Mouse (Mus musculus) ZHBTc4 (cell line): Measurements from ENCODE around the gene Srcin1.
A peak's percentile ranks its signal among the peaks of the same experiment; 100 is the strongest.

Experiments
- DNase-seq: peaks from one replicate; pipeline ENCODE4 v3.0.0-alpha.2; 2011; ENCODE audit warnings: low read depth, low spot score

Gene Srcin1

DNA sequence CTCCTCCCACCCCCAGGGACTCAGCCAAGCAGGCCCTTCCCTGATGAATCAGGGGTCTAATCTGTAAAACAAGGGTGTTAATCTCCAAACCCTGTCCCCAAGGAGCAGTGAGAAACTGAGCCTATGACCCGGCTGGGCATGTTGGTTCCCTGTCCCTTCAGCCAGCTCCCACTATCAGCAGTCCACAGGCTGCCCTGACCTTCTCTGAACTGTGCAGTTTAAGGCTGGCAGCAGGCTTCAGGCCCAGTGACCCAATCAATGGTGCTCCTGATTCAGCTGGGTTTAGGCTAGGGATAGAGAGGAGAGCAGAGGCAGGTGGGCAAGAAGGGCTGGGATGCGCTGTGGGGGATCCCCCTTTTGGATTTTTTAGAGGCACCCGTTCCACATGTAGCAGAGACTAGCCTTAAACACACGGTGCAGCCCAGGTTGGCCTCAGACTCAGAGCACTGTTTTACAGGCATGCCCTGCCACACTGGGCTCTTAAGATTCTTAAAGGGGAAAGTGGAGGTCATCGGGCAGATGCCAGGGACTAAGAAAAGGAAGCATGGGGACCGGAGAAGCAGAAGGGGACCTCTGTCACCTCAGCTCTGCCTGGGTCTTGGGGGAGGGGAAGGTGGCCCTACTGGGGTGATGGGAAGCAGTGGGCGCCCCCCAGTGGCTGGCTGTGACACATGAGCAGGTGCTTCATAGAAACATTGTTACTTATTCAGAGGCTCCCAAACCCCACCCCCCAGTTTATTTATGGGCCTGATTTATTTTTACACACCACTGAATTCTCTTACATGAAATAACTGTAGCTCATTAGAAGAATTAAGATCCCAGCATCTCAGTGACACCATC is 19.2 kb downstream of the Srcin1 start:
- peak; percentile 76 for DNase-seq

DNA sequence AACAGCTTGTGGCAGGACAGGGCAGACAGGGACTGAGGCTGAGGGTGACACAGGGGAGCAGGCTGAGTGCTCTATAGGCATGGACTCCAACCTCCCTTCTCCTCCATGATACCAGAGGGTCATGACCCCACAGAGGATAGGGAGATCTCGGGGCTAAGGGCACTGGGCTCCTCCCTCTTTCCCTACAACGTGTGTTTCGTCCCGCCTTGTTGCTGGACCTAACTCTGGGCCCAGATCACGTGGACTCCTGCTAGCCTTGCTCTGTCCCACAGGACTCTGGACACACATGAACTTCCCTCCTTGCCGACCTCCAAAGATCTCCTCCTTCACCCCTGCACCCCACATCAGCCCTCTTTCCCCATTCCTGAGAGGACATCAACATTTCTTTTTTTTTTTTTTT is 20.8 kb downstream of the Srcin1 start:
- no peak for DNase-seq

DNA sequence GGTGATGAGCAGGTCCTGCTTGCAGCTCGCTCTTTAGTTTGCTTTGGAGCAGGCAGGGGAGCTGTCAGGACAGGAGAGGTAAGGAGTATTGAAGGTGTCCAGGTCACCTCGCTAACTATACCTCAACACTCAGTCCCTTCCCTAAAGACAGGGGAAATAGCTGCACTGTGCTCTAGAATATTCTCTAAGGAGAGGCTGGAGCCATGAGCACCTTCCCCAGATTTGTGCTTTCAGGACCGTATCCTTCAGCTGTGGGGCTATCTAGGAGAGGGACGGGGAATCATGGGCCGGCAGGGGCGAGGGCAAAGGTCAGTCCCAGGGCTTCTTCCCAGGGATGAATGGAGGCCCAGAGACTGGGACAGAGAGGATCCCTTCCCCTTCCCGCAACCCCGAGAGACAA is 23.8 kb downstream of the Srcin1 start:
- no peak for DNase-seq

DNA sequence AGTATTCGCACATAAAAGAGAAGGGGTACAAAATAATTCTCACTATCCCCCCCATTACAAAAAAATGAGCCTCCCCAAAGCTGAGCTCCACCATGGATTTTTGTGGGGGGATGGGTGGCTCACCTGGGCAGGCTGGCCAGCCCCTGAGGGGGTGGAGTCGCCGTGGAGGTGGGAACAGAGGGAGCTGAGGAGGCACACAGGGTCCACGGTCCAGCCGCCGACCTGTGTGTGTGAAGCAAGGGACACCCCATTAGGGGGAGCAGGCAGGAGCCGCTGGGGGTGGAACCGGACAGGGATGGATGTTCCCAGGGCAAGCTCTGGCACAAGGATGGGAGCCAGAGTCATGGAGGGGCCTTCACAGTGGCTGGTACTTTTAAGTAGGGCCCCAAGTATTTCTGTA is 27.2 kb downstream of the Srcin1 start:
- DNase-seq = no peak

DNA sequence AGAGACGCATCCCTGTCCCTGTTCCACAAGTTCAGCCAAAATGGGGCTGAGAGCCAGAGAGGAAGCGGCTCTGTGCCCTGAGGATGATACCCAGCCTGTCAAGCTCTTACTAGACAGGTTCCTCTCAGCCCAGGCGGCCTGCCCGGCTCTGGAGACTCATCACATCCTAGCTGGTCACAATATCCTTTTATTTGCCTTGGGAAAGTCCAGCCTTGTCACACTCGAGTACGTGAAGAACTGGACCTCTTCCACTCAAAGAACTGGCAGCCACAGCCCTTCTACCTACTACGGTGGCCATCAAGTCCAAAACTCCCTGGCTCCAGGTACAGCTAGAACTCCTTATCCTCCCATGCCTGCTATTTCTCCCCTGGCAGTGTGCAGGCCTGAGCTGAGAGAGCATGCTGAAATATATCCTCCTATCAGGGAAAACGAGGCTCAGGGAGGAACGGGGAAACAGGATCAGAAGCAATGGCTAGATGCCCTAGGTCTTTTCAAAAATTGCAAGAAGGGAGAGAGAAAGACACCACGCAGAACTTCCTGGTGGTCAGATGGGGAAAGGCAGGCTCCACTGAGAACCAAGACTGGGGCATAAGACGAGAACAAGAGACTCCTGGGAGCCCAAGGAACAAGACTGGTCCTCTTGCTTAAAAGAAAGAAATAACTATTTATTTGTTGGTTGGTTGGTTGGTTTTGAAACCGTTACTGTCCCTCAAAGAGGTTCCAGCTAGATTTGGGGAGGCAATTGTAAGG is 27.9 kb downstream of the Srcin1 start:
- peak; percentile 57 for DNase-seq

DNA sequence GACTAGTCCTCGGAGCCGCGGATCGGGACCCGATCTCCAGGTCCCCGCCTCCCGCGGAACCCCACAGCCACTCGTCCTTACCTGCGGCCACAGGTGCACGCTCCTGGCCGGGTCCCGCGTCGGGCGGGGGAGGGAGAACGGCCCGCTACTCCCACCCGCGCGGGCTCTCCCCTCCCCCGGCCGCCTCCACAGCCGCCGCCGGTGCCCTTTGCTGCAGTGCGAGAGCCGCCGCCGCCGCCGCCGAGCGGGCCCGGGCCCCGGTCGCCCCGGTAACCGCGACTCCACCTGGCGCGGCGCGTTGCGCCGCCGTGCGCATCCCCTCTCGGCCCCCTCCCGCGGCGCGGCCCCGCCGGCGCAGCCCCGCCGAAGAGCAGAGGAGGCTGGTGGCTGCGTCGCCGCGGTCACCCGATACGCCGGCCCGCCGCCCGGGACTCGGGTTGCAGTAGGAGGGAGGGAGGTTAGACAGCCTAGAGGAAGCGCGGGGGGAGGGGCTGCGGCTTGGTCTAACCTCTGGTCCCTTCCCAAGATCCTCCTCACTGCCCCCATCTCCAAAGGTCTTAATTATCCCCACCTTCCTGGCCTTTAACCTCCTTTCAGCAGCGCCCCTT is 29.1 kb downstream of the Srcin1 start:
- peak; percentile 78 for DNase-seq

DNA sequence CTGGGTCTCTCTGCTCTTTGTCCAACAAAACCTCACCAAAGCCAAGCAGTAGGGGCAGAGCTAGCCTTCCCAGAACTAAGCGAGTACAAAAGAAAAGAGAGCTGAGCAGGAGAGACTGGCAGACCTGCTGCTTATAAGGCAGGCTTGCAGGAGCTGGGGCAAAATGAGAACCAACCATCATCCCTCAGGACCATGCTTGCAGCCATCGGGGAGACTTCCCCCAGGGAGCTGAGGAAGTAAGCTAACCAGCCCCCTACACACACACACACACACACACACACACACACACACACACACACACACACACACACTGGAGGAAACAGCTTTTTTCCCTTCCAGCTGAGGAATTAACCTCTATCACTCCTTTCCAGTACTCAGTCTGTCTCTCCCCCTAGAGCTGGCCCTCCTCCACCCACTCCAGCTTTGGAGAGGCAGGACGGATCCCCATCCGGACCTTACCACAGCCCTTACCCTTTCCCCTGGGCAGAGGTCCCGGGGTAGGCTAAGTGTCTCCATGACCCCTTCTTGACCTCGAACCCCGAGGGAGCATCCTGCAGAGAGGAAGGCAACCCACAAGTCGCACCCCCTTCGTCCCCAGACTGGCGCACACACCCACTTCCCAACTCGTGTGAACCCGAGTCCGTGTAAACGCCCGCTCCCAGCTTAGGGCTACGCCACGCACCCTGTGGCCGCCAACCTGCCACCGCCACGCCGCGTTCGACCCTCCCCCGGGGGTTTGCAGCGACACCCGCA is 30.0 kb downstream of the Srcin1 start:
- DNase-seq = peak; percentile 50

DNA sequence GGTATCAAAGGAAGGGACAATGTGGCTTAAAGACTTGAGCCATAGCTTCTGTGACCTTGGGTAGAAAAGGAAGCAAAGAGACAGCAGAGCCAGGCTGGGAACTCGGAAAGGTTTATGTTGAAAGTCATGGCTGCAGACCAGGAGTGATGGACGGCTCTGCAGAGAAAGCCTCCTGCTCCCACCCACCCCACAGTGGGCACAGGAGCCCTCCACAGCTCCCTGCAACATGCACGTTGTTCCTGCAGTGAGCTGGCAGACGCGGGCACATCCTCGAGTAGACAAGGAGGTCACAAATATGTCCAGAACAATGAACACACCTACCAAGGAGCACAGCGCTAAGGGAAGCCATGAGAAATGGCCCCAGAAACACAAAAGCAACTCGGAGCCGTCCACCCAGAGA is 32.1 kb downstream of the Srcin1 start:
- no peak for DNase-seq

DNA sequence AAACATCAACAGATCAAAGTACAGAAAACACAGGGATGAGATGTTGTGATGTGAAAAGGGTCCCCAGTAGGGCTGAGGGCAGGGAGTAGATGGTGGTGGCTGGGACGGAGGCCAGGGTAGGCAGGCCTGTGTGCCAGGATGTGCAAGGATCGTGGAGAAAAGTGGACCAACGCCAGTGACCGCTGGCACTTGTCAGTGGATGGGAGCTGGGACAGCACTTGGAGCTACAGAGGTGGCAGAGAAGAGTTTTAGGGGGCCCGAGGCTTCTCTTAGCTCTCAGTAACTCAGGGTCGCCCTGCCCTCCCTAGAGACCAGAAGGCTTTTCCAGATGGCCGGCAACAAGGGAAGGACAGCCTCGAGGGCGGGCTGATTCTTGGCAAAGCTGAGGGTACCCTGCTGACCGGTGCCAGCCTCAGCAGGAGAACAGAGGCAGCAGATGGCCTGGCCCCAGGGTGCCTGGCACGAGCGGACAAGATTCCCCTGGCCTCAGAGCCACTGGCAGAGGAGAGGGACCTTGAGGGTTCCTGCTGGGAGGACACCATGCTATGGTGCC is 32.7 kb downstream of the Srcin1 start:
- DNase-seq = no peak

DNA sequence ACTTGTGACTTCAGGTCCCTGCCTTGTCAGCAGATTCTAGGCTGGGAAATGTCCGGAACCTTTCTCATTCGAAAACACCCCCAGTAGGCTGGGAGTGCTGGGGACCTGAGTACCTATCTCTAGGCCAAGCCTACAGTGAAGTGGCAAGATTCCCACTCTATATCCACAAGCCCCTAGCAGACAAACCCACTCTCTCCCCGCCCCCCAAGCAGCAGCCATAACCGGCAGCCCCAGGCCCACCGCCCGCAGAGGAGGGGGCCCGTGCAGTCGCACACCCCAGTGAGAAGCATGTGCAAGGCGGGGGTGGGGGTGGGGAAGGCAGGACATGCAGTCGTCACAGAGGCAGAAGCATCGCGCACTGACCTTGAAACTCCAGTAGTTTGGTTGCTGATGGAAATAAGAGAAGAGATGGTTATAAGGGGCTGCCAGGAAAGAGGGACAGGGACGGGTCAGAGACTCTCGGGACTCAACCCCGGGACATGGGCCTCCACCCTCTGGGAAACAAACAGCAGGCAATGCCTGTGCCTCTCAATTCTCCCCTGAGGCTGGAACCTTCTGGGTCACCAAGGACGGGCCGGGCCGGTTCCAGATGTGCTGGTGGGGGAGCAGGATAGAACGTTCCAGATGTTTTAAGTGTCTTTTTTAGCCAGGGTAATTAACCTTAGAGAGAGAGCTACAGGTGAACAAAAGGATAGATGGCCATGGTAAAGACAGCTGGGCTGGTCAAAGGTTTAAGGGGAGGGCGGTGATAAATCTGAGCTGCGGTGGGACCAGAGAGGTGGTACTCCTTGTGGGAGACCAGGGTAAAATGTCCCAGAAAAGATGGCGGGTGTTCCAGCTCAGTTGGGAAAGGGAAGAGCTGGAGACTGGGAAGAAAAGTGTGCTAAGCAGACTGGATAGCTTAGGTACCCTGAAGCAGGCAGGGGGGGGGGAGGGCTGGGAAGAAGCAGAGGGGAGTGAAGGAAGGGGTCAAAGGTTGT is 33.5 kb downstream of the Srcin1 start:
- no peak for DNase-seq

DNA sequence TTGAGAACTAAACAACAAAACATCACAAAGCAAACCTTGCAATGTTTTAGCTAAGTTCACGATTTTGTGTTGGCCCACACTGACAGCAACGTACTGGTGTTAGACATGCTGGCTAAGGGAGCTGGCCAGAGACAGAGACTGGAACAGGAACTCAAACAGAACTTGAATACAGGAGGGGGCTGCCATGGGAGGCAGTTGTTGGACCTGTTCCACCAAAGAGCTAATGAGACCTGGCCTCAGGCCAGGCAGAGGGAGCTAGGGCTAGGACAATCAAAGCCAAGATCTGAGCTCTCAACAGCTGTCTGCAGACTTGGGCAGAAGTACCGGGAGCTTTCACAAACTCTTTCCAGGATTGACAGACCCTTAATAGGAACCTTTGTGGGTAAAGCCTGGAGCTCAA is 35.4 kb downstream of the Srcin1 start:
- no peak for DNase-seq

DNA sequence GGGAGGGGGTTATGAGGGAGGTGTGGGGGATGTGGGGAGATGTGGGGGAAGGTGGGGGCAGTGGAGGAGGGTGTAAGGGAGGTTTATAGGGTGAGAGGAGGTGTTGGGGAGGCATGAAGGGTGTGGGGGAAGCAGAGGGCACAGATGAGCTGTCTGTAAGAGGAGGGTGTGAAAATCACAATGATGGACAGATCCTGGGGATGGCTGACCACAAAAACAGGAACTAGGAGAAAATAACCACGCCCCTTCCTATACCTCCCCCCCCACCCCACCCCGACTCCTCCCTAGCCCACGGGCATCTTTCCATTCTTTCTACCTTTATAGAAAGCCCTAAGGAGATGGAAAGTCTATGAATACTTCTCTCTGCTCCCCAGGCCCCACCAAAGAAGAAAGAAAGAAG is 35.9 kb downstream of the Srcin1 start:
- DNase-seq = no peak

DNA sequence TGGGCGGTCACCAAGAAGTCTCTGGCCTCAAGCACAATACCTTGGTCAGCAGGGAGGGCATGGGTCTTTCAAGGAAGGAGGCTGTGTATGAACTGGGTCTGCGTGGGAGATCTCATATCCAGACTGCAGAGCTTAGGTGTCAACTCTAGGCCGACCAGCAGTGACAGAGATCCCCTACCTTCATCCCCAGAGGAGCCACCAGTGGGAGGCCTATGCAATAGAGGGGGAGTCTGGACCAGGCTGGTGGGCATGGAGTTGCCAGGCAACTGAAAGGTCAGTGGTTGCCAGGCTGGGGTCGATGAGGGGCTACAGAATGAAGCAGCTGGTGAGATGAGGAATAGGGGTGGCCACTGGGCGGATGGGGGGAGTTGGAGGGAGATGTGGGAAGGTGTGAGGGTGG is 36.4 kb downstream of the Srcin1 start:
- no peak for DNase-seq

DNA sequence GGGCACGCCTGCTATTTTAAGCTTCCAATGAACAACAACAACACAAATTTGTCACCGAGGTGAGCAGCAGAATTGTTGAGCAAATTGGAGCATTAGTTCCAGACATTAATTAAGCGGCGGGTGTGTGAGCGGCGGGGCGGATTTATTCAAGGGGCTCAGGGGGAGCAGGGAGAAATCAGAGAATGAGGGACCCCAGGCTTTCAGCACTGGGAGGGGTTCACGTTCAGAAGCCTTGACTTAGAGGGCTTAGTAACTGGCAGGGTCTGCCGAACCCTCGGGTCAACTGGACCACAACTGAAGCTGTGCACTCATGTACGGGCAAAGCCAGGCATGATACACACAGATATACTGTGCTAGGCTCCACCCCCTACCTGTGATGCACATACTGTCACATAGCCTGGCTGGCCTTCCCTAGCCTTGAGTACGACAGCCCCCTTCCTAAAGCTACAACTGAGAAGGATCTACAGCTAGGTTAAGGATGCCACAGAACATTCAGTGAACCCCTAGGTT is 38.4 kb downstream of the Srcin1 start:
- DNase-seq = no peak

DNA sequence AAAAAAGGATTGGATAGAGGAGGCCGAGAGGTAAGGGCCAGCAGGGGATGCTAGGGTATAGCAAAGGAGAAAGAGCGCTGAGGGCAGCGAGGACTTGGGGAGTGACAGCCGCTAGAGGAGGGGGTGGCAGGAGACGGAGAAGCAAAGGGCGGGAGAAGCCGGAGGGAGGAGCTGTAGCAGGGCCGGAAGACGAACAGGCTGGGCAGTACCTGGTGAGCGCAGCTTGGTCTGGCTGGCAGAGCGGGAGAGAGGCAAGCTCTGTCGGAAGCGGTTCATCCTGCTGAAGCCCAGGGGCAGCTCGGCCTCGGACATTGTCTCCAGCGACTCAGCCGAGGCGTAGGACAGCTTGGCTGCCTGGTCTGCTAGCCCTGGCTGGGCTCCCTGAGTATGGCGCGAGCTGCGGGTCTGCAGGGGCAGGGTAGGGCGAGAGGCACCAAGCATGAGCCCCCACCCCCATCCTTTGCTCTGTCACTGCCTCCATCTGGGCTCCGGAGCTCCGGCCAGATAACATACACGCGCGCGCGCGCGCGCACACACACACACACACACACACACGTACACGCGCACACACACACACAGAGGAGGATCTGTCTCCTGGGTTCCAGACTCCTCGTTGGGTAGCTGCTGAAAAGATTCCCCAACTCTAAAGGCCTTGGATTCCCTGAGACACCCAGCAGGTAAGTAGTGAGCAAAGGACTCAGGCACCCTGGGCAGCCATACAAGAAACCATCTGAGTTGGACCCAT is 39.0 kb downstream of the Srcin1 start:
- peak; percentile 55 for DNase-seq

DNA sequence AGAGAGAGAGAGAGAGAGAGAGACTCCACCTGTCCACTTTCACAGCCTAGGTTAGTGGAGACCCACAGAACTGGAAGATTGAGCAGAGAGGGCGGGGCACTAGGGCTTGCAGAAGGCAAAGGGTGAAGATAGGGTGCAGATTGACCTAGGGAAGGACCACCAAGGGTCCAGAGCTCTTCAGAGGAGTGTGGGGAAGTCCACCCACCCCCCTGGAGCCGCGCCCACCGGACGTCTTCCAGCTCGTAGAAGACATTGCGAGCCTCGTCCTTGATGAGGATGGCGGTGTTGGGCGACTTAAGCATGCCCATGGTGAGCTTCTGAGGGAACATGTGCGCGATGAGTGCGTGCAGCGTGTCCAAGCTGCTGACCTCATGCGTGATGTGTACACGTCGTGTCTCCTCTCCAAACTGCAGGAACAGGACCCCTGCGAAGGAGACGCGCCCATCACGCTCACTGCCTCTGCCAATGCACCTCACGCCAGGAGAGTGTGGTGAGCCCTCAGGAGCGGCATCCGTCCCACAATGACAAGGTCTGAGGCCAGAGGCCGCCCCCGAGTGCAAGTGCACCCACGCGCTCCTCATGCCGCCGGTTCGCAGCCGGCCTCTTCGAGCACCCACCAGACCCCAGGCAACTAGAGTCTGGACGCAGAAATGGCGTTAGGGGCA is 39.8 kb downstream of the Srcin1 start:
- no peak for DNase-seq

DNA sequence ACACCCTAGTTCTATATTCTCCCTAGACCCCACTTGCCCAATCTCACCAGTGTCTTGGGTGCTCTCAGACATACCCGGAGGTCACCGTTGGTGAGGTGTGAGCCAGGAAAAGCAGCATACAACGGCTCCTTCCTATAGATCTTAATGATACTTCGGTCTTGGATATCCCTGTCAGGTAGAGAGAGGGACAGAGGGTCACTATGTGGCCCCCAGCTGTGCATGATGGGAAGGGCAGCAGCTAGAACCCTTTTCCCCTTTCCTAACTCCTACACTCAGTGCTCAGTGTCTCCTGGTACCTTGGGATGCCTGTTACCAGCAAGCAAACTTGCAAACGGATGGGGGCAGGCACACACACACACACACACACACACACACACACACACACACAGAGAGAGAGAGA is 40.3 kb downstream of the Srcin1 start:
- no peak for DNase-seq

DNA sequence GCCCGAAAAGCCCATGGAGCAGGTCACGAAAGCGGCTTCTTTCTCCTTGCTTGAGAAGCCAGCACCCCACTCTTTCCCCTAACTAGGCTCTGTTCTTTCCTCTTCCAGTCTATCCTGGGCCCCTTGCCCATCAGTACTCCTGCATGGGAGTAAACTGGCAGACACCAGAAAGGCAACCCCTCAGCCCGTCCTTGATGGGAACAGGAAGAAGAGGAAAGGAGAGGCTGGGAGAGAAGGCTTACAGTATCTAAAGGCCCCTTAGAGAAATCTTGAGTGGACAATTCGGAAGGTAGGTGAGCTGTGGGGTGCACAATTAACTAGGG is 40.7 kb downstream of the Srcin1 start:
- DNase-seq = no peak
